Mouse (Mus musculus) gastrocnemius, adult 8-10 months (tissue): ENCODE data around the gene Hnrnpl. TPM values are rescaled to one million over a fixed set of nuclear protein-coding genes. Genes with fewer than 3 reads are reported as not detected.
A peak's percentile ranks its signal among the peaks of the same experiment; 100 is the strongest.

Experiments
- DNase-seq, 2 experiments: peaks; one replicate each; pipeline ENCODE4 v3.0.0; 2022; ENCODE audit warnings: low spot score in 2 of 2
- total RNA-seq, 4 experiments: library from RNA; stranded (reverse); gene quantifications; 2 replicates each; pipeline ENCODE4 v1.2.4; 2022

Gene Hnrnpl
- total RNA-seq, 4 experiments from 2014 or later = 105 to 116 (median 109) TPM

DNA sequence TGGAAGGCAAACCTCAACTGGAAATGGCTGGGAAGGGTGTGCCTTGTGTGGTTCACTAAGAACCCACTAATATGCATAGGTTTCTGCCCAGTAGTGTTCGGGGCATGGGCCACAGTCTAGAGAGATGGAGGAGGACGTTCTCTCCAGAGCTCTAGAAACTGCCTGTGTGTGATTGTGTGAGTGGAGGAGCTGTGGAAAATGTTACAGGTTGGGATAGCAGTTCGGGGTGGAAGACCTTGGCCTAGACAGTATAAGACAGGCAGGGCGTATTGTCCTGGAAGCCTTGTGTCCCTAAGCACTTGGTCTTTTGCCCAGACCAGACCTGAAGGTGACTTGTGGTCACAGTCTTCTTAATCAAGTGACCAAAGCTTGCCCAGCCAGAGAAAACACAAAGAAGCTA is 4.1 kb downstream of the Hnrnpl start:
- DNase-seq = no peak

DNA sequence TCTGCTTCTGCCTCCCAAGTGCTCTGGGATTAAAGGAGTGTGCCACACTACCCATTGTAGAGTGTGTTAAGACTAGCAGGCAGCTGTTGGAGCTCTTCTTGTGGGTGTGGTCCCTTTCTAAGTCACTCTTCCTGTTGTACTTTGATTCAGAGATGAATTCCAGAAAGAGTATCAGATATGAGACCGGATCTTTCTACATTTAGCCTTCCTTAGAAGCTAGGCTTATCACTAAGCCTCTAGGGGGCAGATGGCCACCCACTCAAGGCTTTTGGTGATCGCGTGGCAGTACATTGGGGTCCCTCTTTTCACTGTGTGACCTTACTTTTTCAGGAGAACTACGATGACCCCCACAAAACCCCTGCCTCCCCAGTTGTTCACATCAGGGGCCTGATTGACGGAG is 4.6 kb downstream of the Hnrnpl start:
- DNase-seq = no peak

DNA sequence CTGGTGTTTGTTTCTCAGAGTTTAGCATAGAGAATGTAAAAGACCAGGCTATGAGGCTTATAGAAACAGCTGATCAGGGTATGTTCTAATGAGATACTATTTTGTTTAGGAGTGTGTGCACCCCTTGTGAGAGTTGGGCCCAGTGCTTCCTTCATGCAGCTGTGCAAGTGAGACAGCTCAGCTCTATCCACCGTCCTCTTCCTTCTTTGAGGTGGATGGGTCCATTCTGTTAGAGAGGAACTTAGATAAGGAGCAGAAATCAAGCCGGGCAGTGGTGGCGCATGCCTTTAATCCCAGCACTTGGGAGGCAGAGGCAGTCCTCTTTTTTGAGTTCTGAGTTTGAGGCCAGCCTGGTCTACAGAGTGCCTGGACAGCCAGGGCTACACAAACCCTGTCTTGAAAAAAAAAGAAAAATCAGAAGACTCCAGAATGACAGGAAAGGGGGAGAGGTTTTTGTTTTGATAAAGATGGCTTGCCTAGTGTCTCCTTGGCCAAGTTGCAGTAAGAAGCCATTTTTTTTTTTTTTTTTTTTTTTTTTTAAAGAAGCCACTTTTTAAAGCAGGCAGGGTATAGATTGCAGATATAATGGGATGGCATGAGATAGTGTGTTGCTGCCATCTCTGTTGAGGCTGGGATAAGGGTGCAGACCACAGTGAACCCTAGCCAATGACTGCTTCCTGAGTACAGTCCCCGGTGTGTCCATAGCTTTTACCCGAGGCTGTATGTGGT is 6.1 kb downstream of the Hnrnpl start:
- no peak for DNase-seq

DNA sequence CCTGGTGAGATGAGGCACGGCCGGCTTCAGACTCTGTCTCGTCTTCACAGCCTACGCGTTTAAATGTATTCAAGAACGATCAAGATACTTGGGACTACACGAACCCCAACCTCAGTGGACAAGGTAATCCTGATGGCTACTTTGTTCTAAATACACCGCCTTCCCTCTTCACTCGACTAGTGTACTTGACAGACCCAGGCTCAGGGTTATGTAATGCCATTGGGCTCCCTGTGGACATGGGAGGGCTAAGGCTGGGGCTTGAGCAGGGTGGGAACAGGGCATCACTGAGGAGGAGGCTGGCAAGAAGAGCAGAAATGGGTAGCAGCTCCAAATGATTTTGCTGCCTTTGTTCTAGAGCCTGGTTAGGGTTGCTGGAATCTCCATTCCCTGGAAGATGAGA is 6.9 kb downstream of the Hnrnpl start:
- DNase-seq = no peak

DNA sequence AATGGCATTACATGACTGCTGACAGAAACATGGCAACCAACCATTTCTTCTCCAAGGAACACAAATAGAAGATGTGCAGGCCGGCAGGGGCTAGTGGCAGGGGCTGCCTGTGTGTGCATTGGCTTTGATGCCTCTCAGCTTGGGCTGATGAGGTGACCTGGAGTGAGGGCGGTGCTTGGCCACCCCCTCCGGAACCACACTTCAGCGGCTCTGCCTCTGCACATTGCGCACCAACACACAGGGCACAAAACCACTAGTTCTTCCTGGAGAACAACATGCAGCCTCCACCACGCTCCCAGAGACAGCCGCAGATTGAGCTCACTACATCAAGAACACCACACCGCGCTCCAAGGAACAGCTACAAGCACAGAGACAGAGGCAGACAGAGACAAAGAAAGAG is 7.9 kb downstream of the Hnrnpl start:
- DNase-seq = no peak

DNA sequence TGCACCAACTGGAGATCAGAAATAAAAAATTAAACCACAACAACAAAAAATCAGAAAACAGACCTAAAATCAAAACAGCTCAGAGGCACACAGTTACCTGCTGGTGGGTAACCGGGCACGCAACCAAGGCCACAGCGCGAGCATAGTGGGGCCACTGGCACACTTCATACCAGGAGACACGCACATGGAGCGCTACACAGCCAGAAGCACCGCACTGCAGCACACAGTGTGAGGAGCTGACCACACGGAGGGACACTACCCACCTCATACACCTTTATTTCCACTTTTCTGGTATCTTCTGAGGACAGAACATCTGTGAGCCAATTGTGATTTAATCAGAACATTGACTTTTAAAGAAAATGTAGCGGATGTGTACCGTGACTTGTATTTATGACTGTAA is 8.6 kb downstream of the Hnrnpl start:
- no peak for DNase-seq

DNA sequence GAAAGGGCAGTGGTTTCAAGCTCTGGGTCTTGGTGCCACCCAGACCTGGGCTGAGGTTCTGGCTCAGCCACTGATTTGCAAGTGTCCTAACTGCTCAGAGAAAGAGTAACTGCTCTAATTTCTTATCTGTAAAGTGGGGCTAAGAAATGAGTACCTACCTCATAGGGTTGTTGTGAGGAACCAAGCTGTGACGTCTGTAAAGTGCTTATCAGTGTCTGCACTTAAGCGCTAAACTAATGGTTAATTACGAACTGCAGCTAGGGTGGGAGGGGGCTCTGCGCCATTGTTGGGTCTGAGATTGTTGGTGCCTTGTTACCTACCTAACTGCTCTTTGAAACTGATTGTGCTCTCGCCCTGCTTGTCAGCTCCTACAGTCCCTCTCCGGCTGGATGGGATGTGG is 9.2 kb downstream of the Hnrnpl start:
- DNase-seq = no peak

DNA sequence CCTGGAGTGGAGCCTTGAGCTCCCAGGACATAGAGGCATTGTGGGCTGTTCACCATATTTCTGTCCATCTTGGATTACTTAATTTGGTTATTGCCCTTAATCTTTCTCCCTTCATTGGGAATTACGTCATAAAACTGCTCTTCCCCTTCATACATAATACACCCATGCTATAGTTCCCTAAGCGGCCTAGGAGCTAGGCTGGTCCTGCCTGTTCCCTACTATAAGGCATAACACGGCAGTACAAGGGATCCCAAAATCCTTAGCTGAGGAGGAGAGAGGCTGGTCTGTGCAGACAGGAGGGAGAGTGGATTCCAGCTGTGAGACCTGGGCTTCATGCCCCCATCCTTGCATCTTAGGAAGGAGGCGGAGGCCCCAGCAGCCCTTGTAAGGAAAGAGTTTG is 9.6 kb downstream of the Hnrnpl start:
- DNase-seq = no peak

DNA sequence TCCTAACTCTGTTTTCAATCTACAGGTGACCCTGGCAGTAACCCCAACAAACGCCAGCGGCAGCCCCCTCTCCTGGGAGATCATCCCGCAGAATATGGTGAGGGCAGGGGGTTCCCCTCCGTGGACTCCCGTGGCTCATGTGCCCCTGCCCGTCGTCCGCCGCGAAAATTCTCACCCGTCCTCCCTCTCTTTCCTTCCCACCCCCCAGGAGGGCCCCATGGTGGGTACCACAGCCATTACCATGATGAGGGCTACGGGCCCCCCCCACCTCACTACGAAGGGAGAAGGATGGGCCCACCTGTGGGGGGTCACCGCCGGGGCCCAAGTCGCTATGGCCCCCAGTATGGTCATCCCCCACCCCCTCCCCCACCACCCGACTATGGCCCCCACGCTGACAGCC is 10.1 kb downstream of the Hnrnpl start:
- no peak for DNase-seq

DNA sequence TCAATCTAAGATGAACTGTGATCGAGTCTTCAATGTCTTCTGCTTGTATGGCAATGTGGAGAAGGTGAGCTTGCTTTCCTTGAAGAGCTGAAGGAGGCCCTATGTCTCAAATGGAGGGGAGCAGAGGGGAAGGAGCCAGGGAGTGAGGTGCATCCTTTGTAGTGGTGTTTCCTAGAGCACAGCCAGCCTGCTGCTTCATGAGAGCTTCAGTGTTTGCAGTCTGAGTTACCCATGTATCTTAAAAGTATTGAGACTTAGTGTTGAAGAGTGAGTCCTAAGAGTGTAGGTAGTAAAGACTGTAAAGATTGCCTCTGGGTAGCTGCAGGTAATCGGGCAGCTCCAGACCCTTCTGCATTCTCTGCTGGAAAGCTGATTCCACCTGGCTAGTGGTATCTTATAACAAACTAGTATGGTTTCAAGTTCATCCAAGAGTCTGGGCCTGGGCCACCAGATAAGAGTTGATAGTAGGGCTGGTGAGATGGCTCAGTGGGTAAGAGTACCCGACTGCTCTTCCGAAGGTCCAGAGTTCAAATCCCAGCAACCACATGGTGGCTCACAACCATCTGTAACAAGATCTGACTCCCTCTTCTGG is 10.6 kb downstream of the Hnrnpl start:
- DNase-seq = no peak

DNA sequence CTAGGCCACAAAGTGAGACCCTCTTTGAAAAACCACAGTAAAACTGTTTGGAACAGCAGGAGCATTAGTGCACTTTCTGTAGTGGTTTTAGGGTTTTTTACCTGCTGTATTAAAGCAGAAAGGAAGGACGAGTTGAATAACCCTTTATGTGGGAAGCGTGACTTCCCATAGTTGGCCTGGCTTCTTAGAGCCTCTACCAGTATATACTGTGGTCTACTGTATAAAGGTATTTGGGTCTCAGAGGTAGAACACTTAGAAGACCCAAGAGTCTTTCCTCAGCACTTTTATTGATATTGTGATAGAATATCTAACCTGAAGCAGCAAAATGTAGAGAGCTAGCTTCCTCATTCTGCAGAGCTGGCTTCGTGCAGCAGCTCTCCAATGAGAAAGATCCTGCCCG is 11.2 kb downstream of the Hnrnpl start:
- DNase-seq = no peak

DNA sequence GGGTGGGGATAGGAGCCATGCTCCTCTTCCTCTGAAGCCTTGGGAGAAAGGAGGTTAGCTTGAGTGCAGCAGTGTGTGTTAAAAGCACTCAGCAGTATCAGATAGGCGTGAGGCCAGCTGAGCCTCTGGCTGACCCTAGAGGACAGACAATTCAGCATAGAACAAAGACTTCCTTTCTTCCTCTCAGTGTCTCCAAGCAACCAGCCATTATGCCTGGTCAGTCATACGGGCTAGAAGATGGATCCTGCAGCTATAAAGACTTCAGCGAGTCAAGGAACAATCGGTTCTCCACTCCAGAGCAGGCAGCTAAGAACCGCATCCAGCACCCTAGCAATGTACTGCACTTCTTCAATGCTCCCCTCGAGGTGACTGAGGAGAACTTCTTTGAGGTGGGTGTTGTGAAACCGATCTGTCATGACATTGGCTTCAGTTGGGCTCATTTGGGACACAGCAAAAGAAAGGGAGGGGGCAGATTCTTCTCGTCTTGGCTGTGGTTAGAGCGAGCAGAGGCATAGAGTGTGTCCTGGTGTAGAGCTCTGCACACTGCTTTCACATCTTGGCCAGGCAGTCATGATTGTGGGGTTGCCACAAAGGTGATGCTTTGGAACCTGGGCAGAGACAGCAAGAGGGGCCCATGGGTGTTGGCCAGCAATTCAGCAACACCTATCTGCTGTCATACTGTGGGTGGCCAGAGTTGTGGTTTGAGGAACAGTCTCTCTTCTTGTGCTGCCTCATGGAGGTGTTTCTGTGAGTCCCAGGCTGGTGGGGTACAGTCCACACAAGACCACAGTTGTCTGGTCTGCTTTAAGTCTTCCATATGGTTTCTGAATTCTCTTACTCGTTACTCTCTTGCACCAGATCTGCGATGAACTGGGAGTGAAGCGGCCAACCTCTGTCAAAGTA is 12.3 kb downstream of the Hnrnpl start:
- no peak for DNase-seq

DNA sequence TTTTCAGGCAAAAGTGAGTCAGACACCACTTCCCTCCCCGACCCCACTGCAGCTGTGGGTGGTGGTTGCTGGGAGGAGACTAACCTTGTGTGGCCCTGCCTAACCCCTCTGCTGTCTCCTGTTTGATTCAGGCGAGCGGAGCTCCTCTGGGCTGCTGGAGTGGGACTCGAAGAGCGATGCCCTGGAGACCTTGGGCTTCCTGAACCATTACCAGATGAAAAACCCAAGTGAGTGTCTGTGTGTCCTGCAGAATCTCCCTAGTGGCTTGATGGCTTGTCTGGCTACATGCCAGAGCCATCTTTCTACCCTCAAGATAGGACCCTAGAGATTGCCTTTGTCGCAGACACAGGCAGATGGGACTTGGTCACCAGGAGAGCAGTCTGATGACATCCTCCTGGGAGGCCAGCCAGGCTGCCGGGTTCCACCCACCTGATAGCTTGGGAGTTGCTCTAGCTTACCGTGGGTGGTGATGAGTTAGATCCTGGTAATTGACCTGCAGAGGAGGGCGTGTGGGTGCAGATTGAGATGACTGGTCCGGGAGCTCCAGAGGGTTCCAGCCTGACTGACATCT is 13.0 kb downstream of the Hnrnpl start:
- peak; percentile 40 to 48 for DNase-seq

DNA sequence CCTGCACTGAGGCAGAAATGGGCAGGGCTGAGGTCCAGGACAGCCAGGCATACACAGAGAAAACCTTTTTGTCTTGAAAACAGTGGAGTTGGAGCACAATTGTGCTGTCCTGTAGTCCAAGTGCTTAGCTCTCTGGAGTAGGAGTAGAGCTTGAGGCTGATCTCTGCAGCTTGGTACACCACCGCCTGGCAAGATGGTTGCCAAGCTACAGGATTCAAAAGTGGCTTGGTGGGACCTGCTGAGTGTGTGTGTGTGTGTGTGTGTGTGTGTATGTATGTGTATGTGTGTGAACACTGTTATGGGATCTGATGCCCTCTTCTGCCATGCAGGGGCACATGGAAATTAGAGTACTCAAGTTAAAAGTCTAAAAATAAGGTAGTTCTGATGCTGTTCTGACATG is 14.2 kb downstream of the Hnrnpl start:
- no peak for DNase-seq

DNA sequence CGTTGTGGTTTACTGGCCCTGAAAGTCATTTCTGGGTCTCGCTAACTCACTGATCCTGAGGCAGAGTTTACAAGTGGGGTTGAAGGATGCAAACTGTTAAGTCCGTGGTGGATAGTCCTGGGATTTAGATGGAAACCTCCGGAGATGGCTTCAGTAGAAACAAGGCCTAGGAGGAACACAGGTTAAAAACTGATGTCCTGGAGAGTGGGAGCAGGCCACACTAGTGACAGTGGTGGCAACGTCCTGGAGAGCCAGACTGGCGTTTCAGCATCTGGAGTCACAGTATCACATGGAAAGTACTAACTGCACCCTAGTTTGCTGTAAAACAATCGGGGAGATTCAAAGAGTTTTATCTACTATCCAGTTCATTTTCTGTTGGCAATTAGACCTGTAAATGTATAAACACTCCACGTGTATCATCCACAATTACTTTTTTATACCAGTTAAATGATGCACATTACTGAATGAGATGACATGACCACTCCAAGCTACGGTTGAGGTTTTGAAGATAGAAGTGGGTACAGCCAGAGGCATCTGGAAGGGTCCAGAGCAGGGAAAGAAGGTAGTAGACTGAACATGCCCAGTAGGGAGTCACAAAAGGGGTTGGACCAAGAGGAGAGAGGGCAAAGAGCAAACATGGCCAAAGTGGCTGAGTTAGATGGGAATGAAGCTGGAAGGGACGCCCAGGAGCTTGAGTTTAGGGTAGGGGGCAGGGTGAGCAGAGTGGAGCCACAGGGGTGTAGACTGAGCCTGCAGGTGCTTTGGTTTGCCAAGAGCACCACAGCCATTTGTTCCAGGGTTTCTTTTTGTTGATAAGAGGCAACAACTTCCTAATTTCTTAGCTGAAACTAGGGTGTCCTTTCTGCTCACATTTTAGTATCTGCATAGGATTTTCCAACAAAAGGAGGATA is 14.9 kb downstream of the Hnrnpl start:
- no peak for DNase-seq

DNA sequence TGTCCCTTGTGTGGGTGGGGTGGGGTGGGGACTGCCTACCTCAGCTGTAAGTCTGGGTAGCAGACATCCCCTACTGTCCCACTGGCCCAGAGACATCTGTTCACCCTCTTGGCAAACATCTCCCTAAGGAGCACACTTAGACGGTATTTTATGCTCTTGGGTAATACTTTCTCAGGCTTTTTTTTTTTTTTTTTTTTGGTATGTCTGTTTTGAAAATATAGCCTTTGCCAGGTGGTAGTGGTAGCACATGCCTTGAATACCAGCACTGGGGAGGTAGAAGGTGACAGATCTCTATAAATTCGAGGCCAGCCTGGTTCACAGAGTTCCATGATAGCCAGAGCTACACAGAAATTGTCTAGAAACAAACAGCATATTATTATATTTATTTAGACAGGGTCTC is 15.6 kb downstream of the Hnrnpl start:
- no peak for DNase-seq

DNA sequence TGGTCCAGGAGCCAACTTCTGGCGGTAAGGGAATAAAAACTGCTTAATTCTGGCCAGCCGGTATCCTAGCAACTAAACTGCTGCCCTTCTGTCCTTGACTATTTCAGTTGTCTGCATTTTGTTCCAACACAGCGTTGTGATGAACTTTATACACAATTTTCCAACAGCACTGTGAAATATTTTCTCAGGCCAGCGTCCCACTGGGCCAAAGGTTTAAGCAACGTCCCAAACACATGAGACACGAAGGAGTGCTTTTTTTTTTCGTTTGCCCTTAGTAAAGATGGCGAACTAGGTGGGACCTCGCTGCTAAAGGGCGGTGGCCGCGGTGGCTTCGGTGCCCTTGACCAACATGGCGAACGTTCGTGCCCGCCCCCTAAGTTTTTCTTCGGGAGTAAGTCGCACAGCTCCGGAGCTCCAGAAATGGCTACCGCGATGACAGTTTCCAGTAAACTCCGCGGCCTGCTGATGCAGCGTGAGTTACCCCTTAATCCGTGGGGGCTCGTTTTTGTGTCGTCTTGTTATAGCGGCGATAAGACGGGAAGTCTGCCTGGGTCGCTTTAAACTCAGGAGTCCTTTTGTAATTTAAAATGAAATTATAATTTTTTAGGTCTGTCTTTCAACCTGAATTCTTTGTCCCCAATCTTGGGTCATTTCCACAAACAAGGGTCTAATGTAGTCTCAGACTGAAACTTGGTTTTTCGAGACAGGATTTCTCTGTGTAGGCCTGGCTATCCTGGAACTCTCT is 16.8 kb downstream of the Hnrnpl start, which contains the start of gene Ech1:
Gene Ech1 (plus strand): TSS at position 277 of the 745 bp plus-strand sequence.
- peak; percentile 84 to 89 for DNase-seq

DNA sequence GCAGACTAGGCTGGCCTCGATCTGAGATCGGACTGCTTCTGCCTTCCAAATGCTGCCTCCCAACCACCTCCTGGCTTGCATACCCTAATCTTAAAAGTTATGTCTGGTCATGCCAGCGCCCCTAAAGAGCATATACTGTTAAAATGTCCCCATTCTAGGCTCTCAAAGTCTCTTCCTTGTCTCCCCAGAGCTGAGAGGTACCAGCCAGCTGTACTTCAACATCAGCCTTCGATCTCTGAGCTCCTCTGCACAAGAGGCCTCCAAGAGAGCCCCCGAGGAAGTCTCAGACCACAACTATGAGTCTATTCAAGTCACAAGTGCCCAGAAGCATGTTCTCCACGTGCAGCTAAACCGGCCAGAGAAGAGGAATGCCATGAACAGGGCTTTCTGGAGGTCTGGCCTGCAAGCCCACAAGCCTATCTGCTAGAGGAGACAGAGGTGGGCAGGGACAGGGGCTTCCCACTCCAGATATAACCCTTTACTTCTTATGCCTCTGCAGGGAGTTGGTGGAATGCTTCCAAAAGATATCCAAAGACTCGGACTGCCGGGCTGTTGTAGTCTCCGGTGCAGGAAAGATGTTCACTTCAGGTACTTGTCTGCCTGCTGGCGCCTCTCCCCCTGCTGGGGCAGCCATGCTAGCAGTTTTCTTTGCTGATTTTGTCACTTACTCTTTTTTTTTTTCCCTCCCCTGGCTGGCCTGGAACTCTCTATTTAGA is 17.5 kb downstream of the Hnrnpl start:
- no peak for DNase-seq

DNA sequence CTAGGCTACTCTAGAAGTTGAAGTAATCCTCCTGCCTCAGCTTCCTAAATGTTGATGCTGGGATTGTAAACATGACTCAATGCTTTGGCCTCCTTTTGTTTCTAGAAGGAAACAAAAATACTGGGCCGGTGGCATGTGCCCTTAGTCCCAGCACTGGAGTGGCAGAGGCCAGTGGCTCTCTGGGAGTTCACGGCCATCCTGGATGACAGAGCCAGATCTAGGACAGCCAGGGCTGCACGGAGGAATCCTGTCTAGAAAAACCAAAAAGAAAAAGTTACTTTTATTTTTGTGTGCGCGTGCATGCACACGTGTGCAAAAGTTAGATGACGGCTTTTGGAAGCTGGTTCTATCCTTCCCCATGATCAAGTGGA is 18.0 kb downstream of the Hnrnpl start:
- DNase-seq = no peak

DNA sequence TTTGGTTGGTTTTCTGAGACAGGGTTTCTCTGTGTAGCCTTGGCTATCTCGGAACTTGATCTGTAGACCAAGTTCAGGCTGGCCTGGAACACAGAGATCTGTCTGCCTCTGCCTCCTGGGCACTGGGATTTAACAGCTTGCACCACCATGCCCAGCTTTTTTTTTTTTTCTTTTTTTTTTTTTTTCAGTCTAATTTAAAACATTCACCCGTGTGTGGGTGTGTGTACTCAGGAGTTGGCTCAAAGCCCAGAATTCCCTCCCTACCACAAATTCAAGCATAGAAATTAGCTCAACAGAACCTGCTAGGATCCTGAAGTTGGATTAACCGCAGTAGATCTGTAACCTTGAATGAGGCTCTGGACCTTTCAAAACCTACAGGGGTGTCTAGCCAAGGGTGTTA is 19.0 kb downstream of the Hnrnpl start:
- no peak for DNase-seq
